Mouse (Mus musculus): ENCODE data around the gene Bsnd. TPM values are rescaled to one million over a fixed set of nuclear protein-coding genes. Genes with fewer than 3 reads are reported as not detected.

The Bsnd gene
- total RNA-seq (2014; rRNA removed) (not detected in 2 replicates), polyA plus RNA-seq (2015; fragmentation: Nextera tagmentation; extraction: Ambion mirVana) (not detected in 2 replicates)

DNA sequence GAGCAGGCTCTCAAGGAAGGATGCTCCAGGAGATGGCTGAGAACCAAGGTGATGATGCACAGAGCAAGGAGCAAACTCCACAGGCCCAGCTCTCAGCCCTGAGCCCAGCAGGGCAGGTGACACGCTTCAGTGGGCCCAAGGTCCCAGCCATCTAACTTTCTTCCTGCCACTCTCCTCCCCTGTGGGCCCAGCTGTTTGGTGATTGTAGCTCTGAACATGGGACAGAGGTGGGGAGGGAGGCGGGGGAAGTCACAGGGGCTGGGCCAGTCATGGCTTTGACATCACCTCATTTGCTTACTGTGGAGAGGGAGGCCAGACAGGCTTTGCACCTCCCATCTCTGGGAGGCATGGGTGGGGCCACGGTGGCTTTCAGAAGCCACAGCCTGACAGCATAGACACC lies at the start of gene Bsnd:
Gene Bsnd (minus strand): TSS at position 168 of the 400 bp plus-strand sequence.
- no peak for TF ChIP-seq CTCF (IDR thresholded peaks at IDR 0.05; ENCODE audit: low read depth)
- Histone ChIP-seq H3K27me3 (ENCODE audit: insufficient read depth, low read length) (no peaks in the 10 kb centered on the region), H3K36me3 (ENCODE audit: insufficient read depth, low read length) (no peaks in the 10 kb centered on the region), H3K27ac (no peak within 1 kb of the TSS), H3K4me1 (ENCODE audit: insufficient read depth, low read length) (no peaks in the 10 kb centered on the region), H3K9me3 (ENCODE audit: low read length) (no peaks in the 10 kb centered on the region), H3K9ac (replicated peaks; ENCODE audit: low read length) (no peak within 1 kb of the TSS), H3K4me2 (ENCODE audit: low read depth, low read length) (no peak within 1 kb of the TSS), H3K4me3 (ENCODE audit: low read length) (no peak within 1 kb of the TSS)
- ATAC-seq = no peak
- no peak for DNase-seq (ENCODE audit: low spot score)
- WGBS = 58% methylated on average over 3 of the region's 3 CpGs

DNA sequence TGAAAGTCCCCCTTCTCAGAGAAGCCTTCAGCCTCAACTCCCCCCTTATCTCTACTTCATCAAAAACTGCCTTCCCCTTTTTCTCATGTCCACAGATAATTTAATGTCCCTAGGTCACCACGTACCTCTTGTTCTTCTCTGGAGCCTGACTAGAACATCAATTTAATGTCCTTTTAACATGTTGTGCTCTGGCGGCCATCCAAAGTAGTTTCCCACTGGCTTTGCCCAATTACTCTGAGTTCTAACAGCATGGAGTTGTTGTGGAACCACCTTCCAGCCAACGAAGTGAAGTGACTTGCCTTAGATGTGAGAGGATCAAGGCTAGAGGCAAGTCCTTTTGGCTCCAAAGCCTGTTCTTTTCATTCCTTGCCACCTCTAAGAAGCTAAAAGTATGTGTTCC lies 49.4 kb upstream of the Bsnd start:
- no peaks in the 10 kb centered on the region for H3K9me3 ChIP-seq (ENCODE audit: low read length)
- no peak overlapping the region for H3K9ac ChIP-seq (replicated peaks; ENCODE audit: low read length)
- H3K4me2 ChIP-seq (ENCODE audit: low read depth, low read length) = no peak overlapping the region
- H3K36me3 ChIP-seq (ENCODE audit: insufficient read depth, low read length) = no peaks in the 10 kb centered on the region
- 43% methylated on average over 3 of the region's 3 CpGs for WGBS
- no peak overlapping the region for H3K27ac ChIP-seq
- ATAC-seq = no peak
- H3K4me1 ChIP-seq (ENCODE audit: insufficient read depth, low read length) = no peaks in the 10 kb centered on the region
- H3K4me3 ChIP-seq (ENCODE audit: low read length) = no peak overlapping the region
- H3K27me3 ChIP-seq (ENCODE audit: insufficient read depth, low read length) = no peaks in the 10 kb centered on the region
- no peak for TF ChIP-seq CTCF (IDR thresholded peaks at IDR 0.05; ENCODE audit: low read depth)
- DNase-seq (ENCODE audit: low spot score) = no peak

DNA sequence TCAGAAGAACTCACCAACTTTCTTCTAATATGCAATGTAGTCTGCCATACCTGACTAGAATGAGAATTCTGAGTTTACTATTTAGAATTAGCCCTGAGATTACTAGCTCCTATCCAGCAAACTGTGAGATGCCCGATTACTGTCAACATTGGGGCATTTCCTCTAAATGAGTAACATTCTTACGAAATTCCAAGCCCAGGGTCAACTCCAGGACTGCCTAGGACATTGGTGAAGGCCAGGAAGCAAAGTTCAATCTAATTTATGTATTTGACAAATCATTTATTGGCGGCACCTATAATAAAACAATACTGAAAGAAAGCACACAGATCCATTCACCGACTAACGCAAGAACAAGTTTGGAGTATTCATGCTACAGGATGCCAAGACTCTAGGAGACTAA lies 47.7 kb upstream of the Bsnd start:
- H3K4me3 ChIP-seq (ENCODE audit: low read length) = no peak overlapping the region
- H3K27ac ChIP-seq = no peak overlapping the region
- TF ChIP-seq CTCF (IDR thresholded peaks at IDR 0.05; ENCODE audit: low read depth) = no peak
- H3K36me3 ChIP-seq (ENCODE audit: insufficient read depth, low read length) = no peaks in the 10 kb centered on the region
- DNase-seq (ENCODE audit: low spot score) (no peak), ATAC-seq (no peak)
- H3K9ac ChIP-seq (replicated peaks; ENCODE audit: low read length) = no peak overlapping the region
- H3K4me2 ChIP-seq (ENCODE audit: low read depth, low read length) = no peak overlapping the region
- WGBS = 90% methylated on average over 5 of the region's 5 CpGs
- no peaks in the 10 kb centered on the region for H3K4me1 ChIP-seq (ENCODE audit: insufficient read depth, low read length)
- no peaks in the 10 kb centered on the region for H3K27me3 ChIP-seq (ENCODE audit: insufficient read depth, low read length)
- no peaks in the 10 kb centered on the region for H3K9me3 ChIP-seq (ENCODE audit: low read length)

DNA sequence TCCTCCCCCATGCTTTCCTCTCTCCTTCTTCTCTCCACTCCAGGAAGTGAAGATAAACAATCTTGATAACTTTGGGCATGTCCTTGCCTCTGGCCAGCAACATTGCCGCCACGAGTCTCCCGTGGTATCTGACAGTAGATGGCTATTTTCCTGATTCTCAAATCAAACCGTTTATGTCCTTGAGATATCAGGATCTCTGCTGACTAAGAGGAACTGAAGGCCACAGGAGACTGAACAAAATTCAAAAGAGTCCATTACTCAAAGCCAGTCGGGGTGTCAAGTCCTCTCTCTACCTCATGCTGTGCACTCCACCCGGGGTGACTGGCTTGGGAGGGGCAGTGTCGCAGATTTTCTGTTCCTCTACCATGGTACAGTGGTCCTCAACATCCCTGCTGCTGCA lies 42.2 kb upstream of the Bsnd start:
- WGBS = 56% methylated on average over 7 of the region's 7 CpGs
- DNase-seq (ENCODE audit: low spot score) (no peak), ATAC-seq (no peak)
- Histone ChIP-seq H3K27me3 (ENCODE audit: insufficient read depth, low read length) (no peaks in the 10 kb centered on the region), H3K4me2 (ENCODE audit: low read depth, low read length) (no peak overlapping the region), H3K4me3 (ENCODE audit: low read length) (no peak overlapping the region), H3K36me3 (ENCODE audit: insufficient read depth, low read length) (no peaks in the 10 kb centered on the region), H3K9ac (replicated peaks; ENCODE audit: low read length) (no peak overlapping the region), H3K27ac (no peak overlapping the region), H3K4me1 (ENCODE audit: insufficient read depth, low read length) (no peaks in the 10 kb centered on the region), H3K9me3 (ENCODE audit: low read length) (no peaks in the 10 kb centered on the region)
- TF ChIP-seq CTCF (IDR thresholded peaks at IDR 0.05; ENCODE audit: low read depth) = no peak

DNA sequence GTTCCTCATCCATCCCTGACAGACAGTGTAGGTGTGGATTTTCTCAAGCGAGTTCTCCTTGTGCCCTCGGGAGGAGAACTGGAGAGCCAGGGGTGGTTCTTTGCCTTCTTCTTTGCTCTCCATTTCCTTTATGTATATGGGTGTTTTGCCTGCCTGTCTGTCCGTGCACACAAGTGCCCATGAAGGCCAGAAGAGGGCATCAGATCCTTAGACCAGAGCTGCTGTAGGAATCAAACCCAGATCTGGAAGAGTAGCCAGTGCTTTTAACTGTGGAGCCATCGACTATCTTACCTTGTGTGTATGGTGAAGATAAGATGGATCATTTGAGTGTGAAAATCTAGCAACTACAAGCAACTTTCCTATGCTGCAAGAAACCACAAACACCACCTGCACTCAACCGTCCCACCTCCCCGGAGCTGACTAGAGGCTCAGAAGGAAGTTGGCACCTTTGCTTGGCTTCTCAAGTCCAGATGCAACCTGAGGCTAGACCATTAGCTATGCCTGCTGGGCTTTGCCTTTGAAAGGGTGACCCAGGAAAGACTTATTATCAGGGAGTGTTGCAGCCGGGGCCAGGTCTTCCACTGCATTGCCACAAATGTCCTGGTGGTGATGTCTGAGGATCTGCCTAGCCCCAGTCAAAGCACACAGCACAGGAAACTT lies 41.5 kb upstream of the Bsnd start:
- H3K4me3 ChIP-seq (ENCODE audit: low read length) = no peak overlapping the region
- ATAC-seq (no peak), DNase-seq (ENCODE audit: low spot score) (no peak)
- H3K4me1 ChIP-seq (ENCODE audit: insufficient read depth, low read length) = no peaks in the 10 kb centered on the region
- H3K27me3 ChIP-seq (ENCODE audit: insufficient read depth, low read length) = no peaks in the 10 kb centered on the region
- H3K36me3 ChIP-seq (ENCODE audit: insufficient read depth, low read length) = no peaks in the 10 kb centered on the region
- H3K27ac ChIP-seq = no peak overlapping the region
- H3K4me2 ChIP-seq (ENCODE audit: low read depth, low read length) = no peak overlapping the region
- no peak overlapping the region for H3K9ac ChIP-seq (replicated peaks; ENCODE audit: low read length)
- 59% methylated on average over 7 of the region's 7 CpGs for WGBS
- 0 out of 2 replicates have a peak, but pooled peaks have one; percentile 37 for TF ChIP-seq CTCF (IDR thresholded peaks at IDR 0.05; ENCODE audit: low read depth)
- H3K9me3 ChIP-seq (ENCODE audit: low read length) = no peaks in the 10 kb centered on the region

DNA sequence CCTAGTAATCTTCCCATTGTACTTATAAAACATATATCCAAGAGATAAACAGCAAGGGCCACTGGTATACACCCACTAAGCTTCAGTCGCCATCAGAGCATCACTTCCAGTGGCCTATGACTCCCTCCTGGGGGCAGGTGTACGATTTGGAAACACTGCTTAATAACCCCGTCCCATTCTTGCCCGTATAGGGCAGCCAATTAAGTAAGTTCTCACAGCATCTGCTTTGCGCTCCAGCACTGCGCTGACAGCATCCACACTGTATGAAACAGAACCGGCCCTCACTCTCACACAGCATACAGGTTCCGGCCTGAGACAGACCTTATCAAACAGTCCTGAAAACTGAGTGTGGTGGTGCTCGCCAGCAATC lies 38.0 kb upstream of the Bsnd start:
- TF ChIP-seq CTCF (IDR thresholded peaks at IDR 0.05; ENCODE audit: low read depth) = no peak
- Histone ChIP-seq H3K9ac (replicated peaks; ENCODE audit: low read length) (no peak overlapping the region), H3K4me3 (ENCODE audit: low read length) (no peak overlapping the region), H3K36me3 (ENCODE audit: insufficient read depth, low read length) (no peaks in the 10 kb centered on the region), H3K4me2 (ENCODE audit: low read depth, low read length) (no peak overlapping the region), H3K4me1 (ENCODE audit: insufficient read depth, low read length) (no peaks in the 10 kb centered on the region), H3K27ac (no peak overlapping the region), H3K9me3 (ENCODE audit: low read length) (no peaks in the 10 kb centered on the region), H3K27me3 (ENCODE audit: insufficient read depth, low read length) (no peaks in the 10 kb centered on the region)
- WGBS = 62% methylated on average over 9 of the region's 9 CpGs
- DNase-seq (ENCODE audit: low spot score) (no peak), ATAC-seq (peak; percentile 5; the same call in 1 of the 2 replicates)

DNA sequence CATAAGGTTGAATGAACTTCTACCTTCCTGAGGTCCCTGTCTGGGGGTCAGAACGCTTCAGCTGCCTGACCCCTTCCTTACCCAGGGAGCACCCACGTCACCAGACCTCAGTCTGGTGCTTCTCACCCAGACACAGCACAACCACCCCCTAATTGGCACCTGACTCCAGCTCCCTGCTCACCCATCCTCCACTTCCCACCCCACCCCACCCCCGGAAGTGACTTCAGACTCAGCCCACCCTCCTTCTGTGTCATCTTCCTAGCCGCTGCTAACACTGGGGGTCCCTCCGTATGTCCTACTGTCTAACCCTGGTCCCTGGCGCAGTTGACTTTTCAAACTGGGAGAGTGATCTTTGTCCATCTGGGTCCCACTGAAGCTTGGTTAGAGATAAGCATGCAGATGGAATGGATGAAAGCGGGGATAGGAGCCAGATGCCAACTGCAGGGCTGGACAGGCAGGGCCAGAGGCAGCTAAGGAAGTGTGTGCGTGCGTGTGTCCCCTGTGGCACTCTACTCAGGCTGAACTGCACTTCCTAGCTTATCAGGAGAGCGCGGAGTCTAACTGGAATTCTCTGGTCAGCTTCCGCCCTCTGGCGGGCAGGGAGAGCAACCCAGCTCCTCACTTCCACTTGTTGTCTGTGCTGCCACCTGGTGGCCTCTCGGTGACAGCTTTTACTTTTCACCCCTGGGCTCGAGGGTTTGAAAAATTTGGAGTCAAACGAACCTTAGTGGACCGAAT lies 37.5 kb upstream of the Bsnd start:
- WGBS = 15% methylated on average over 17 of the region's 17 CpGs
- Histone ChIP-seq H3K36me3 (ENCODE audit: insufficient read depth, low read length) (no peaks in the 10 kb centered on the region), H3K9me3 (ENCODE audit: low read length) (no peaks in the 10 kb centered on the region), H3K4me1 (ENCODE audit: insufficient read depth, low read length) (no peaks in the 10 kb centered on the region), H3K4me3 (ENCODE audit: low read length) (no peak overlapping the region), H3K27me3 (ENCODE audit: insufficient read depth, low read length) (no peaks in the 10 kb centered on the region), H3K27ac (no peak overlapping the region), H3K4me2 (ENCODE audit: low read depth, low read length) (peak overlapping the region; percentile 37), H3K9ac (replicated peaks; ENCODE audit: low read length) (no peak overlapping the region)
- peak; percentile 100 for TF ChIP-seq CTCF (IDR thresholded peaks at IDR 0.05; ENCODE audit: low read depth)
- DNase-seq (ENCODE audit: low spot score) = peak; percentile 97
- peak; percentile 93 for ATAC-seq
